Mouse (Mus musculus) lung, adult 18-20 months (tissue): ENCODE measurements around the gene Oasl2.
A peak's percentile ranks its signal among the peaks of the same experiment; 100 is the strongest.
"Not testable (repeated sequence)": the region's sequence is repeated elsewhere in the genome, so short reads cannot be mapped to it uniquely, and the experiment has no call there.

ENCODE experiments used
- DNase-seq, 2 experiments: peaks; one replicate each; pipeline ENCODE4 v3.0.0; 2022; ENCODE audit warnings: mixed read lengths in 2 of 2

Gene Oasl2

GRCm38 (mm10) chr5:114896688-114897373 is at the start of gene Oasl2:
TSS of gene Oasl2 (plus strand) at chr5:114896936.
- DNase-seq: no peak

DNA sequence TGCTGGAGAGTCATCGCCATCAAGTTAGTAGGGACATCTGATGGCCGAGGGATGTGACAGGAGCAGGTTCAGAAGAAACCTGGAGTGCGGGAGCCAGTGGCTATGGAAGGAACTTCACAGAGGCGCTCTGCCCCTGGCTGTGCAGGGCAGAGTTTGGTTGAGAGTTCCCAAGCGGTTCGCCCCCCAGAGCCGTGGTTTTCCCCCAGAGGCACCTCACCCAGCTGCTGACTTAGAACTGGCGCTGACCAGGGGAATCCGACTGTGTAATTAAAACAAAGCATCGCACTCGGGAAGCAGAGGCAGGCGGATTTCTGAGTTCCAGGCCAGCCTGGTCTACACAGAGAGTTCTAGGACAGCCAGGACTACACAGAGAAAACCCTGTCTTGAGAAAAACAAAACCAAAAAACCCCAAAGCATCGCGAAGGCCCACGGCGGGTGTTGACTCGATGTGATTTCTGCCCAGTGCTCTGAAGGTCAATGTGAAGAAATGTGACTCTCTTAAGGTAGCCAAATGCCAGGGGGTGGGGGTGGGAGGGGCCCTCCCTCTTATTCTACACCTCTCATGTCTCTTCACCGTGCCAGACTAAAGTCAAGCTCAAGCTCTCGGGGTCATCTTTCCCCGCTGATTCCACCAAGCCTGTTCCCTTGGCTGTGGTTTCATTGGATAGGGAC is 45.0 kb upstream of the Oasl2 start:
- DNase-seq: no peak

DNA sequence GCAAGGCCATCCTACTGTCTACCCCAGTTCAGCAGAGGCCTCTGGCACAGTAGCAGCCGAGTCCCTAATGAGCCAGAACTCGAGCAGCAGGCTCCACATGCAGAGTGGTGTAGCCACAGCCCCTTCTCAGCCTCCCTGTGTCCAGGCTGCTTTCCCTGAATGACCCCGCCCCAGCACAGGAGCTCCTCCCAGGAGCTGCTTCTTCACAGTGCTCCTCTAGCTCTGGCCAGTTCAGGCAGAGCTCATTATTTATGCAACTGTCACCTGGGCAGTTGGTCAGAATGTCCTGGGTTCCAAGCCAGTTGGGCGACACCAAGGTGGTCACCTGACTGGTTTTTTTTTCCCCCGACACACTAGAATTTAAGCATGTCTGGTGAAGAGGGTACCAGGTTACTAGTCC is 43.4 kb upstream of the Oasl2 start, which contains the start of gene 4930519G04Rik:
Gene 4930519G04Rik, plus strand, starts transcription at position 301 of the 400 bp plus-strand sequence.
- not testable (repeated sequence) for DNase-seq

DNA sequence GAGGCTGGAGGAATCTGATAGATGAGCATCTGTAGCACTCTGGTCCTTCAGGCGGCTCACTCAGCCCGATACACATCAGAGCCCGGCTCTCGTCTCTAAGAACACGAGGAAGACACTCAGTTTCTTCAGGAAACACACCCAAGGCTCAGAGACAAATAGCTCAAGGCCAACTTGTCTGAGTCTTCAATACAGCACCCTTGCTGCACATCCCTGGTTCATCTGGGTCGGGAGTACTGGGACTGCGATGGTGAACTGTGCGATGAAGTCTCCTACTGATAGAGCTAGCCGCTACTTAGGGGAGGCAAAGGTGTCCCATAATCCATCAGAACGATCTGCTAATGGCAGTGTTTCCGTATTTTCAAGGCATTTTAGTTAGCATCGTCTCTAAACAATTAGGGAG is 38.2 kb upstream of the Oasl2 start, which contains the start of gene Gm9936:
Gene Gm9936, minus strand, starts transcription at position 101 of the 400 bp plus-strand sequence.
- no peak for DNase-seq

DNA sequence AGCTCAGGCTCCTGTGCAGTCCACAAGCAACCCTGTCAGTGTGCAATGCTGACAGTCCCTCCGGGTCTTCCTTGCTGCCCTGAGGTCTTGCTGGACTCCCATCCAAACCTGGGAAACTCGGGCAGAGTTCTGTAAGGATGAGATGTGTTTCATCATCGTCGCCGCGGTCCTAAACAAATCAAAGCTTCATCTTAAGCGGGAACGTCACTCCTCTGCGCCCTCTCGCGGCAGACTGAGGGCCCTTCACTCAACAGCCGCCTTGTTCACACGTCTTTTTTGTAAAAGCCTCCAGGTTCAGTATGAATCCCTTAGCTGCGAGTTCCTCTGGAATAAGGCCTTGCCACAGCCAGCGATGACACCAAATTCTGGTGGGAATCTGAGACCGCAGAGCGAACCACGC is 37.5 kb upstream of the Oasl2 start:
- DNase-seq: peak; percentile 67 to 68

DNA sequence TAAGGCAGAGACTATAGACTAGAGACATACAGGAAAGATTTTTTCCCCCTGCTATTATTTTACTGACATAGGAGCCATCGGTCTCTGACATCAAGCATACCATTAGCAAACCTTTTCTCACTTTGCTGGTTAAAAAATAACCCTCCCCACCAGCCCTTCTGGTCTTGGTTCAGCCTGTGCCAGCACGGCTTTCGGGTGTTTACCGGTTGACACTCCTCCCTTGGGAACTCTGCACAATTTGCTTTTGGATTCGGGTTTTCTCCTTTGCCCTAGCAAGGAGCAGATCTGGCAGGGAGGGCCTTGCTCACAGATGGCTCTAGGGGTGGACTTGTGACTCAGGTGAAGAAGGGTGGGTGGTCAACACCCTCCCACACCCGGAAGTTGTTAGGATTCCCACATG is 35.0 kb upstream of the Oasl2 start:
- DNase-seq: no peak

- DNase-seq: no peak
Measured at GRCm38 (mm10) chr5:114864813-114865212, 31.9 kb upstream of the Oasl2 start.

GRCm38 (mm10) chr5:114865279-114865678 is 31.5 kb upstream of the Oasl2 start:
- no peak for DNase-seq

GRCm38 (mm10) chr5:114875858-114876257 is 20.9 kb upstream of the Oasl2 start:
- peak in 1 of 2 experiments; percentile 9 for DNase-seq

- no peak for DNase-seq
Measured at GRCm38 (mm10) chr5:114876331-114876730, 20.4 kb upstream of the Oasl2 start.

DNA sequence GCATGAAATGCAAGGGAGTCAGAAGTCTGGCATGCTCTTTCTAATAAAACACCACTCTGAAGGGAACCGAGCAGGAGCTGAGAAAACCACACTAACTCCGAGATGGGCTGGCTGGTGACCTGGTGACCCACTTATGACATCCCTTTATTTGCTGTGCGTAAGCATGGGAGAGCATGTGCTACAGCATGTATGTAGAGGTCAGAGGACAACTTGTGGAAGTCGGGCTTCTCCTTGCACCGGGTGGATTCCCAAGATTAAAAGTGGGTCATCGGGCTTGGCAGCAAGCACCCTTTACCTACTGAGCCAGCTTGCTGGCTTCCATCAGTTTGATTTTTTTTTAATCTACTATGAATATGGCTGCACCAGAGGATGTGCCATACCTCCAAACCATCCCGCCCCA is 19.2 kb upstream of the Oasl2 start:
- DNase-seq: no peak

- no peak for DNase-seq
Measured at GRCm38 (mm10) chr5:114879399-114879798, 17.3 kb upstream of the Oasl2 start.

DNA sequence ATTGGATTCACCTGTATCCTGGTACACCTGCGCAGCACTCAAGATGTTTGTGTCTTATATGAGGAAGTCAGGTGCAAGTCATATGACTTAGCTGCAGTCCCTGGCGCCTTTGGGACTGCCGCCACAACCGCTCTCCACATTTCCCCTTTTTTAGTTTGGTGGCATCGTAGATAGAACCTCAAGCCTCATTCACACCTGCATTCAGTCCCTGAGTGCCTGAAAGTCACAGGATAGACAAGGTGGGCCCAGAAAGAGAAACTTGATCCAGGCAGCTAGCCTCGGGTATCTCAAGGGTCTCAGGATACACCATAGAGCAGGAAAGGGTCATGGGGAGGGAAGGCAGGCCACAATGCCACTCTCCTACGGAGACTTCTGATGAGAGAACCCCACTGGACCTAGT is 14.4 kb upstream of the Oasl2 start:
- not testable (repeated sequence) for DNase-seq

DNA sequence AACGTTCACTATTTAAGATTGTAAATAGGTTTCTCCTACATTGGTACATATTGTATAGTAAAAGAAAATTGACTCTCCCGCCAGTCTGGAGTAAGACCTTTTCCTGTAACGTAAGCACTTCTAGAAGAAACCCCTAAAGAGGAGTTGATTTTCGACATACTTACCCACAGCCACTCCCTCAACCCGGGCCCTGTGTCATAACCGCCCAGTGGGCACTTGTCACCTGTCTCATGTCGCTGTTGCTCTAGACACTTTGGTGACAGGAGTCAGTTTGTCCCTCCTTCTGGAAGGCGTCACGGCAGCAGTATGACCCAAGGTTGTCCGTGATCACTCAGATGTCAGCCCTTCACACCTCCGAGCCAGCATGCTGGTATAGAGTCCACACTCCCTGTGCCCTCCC is 13.7 kb upstream of the Oasl2 start:
- DNase-seq: no peak

DNA sequence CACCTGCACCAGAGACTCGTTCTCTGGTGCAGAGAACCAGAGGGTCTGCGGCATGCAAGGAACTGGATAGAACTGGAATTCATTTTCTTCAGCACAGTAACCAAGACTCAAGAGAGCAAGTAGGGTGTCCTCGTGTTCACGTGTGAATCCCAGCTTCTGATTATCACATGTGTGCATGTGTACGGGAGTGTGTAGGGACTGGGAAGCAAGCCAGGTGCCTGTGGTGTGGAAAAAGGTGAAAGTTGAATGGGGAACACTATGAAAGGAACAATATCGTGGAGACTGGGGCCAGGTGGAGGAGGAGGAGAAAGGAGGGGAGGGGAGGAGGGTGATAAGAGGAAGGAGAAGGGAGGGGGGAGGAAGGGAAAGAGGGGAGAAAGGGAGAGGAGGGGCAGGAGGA is 9.9 kb upstream of the Oasl2 start:
- DNase-seq: no peak

DNA sequence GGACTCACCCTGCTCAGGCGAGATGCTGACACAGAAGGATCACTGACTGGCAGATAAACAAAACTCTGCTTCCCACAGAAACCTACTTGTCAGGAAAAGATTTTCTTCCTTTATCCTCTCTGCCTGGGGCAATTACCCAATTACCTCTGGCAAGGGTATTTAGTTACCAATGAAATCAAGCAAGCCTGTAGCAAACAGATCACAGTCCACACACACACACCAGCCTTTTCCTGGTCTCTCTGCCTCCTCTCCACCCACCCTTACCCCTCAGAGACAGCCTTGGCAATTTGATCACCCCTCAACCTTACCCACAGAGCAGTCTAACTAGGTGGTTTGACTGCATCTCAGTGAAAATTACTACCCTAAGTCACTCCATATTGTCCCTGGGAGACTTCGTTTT is 7.7 kb upstream of the Oasl2 start:
- no peak for DNase-seq

GRCm38 (mm10) chr5:114895542-114895941 is 1.2 kb upstream of the Oasl2 start:
- no peak for DNase-seq

- DNase-seq: peak; percentile 27 to 45
Measured at GRCm38 (mm10) chr5:114897374-114897793, 648 bp downstream of the Oasl2 start.

DNA sequence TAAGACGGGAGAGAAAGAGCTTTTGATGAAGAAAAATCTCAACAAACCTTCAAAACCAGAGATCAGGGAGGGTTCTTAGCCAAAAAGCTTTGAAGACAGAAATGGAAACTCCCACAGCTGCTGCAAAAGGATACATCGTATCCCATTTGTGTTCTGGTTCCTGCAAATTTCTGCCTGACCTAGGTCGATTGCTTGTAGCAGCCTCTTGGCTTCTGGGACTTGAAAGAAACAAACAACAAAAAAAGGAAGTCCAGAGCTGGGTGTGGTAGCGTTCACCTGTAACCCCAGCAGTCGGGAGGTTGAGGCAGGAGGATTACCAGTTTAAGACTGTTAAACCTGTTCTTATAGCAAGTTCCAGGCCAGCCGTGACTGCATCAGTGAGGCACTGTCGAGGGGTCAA is 2.1 kb downstream of the Oasl2 start:
- no peak for DNase-seq

GRCm38 (mm10) chr5:114902413-114902812 is 5.7 kb downstream of the Oasl2 start:
- DNase-seq: peak; percentile 22 to 28

DNA sequence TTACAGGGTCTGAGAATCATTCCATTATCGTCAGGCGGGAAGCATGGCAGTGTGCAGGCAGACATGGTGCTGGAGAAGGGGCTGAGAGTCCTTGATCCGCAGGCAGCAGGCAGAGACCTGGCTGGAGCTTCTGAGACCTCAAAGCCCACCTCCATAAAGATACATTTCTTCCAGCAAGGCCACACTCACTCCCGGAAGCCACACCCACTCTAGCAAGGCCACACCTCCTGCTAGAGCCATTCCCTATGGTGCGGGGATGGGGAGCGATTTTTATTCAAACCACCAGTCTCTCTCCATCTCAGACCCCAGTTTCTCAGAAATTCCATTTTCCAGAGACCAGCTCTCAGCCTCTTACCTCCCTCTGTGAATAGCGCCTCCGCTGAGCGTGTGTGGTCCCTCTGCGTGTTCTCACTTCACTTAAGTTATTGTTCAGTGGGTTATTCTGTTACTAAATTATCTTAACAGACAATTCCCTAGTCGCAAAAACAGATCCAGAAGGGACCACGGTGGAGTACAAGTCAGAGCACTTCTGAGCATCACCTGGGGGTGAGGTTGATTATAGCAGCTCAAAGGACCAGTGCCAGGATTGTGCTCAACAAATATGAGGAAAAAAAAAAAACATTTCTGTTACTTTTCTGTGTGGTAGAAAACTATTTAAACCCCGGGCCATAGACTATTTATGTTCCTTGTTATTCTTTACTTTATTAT is 12.0 kb downstream of the Oasl2 start:
- DNase-seq: no peak

DNA sequence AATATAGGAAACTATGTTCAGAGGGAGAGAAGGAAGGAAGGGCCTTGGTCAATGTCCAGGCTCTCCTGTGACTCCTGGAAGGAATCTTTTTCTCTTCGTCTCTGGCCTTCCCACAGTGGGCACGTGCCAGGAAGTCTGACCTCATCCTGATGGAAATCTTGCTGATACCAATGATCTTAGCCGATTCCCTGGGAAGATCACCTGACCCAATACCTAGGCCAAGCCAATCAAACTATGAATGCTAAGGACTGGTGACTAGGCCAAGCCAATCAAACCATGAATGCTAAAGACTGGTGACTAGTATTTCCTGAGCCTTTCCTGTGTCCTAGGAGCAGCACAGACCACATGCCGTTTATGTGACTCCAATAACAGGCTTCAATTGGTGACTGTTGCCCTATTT is 16.9 kb downstream of the Oasl2 start:
- DNase-seq: no peak

DNA sequence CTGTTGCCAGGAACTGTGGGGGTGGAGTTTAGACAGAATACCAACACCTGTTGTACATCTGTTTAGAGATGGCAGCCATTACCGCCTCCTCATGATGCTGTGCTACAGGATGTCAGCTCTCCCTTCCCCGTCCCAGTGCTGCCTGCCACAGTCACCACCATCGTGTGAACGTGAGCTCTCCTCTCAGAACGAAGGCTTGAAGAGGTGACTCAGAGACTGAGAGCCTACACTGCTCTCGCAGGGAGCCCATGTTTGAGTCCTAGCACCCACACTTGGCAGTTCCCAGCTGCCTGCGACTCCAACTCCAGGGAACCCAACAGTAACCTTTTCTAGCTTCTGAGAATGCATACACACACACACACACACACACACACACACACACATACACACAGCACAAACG is 18.1 kb downstream of the Oasl2 start:
- no peak for DNase-seq

- DNase-seq: no peak
Measured at GRCm38 (mm10) chr5:114915854-114916253, 19.1 kb downstream of the Oasl2 start.
